Mouse (Mus musculus): Measurements from ENCODE around the gene Ppie.
"Not testable (repeated sequence)": the region's sequence is repeated elsewhere in the genome, so short reads cannot be mapped to it uniquely, and the experiment has no call there.

Gene Ppie

GRCm38 (mm10) chr4:123139513-123140154 is at the start of gene Ppie:
Ppie (minus strand) TSS chr4:123139951.
- peak; percentile 93 for DNase-seq (ENCODE audit: low spot score)

GRCm38 (mm10) chr4:123184816-123185215 is 45.1 kb upstream of the Ppie start:
- no peak for DNase-seq (ENCODE audit: low spot score)

- DNase-seq (ENCODE audit: low spot score), result peak; percentile 93
These were observed 43.7 kb upstream of the Ppie start for GRCm38 (mm10) chr4:123183239-123184056.

GRCm38 (mm10) chr4:123182328-123183238 is 42.8 kb upstream of the Ppie start, which contains the start of gene Hpcal4:
Hpcal4 (plus strand) TSS chr4:123183227.
- peak; percentile 74 for DNase-seq (ENCODE audit: low spot score)

GRCm38 (mm10) chr4:123171811-123172210 is 32.1 kb upstream of the Ppie start:
- no peak for DNase-seq (ENCODE audit: low spot score)

- DNase-seq (ENCODE audit: low spot score), result no peak
These were observed 24.4 kb upstream of the Ppie start for GRCm38 (mm10) chr4:123164157-123164556.

- DNase-seq (ENCODE audit: low spot score), result peak; percentile 28
These were observed 22.7 kb upstream of the Ppie start for GRCm38 (mm10) chr4:123162305-123162917.

GRCm38 (mm10) chr4:123161251-123161650 is 21.5 kb upstream of the Ppie start:
- DNase-seq (ENCODE audit: low spot score), result not testable (repeated sequence)

GRCm38 (mm10) chr4:123160571-123160970 is 20.8 kb upstream of the Ppie start:
- DNase-seq (ENCODE audit: low spot score), result no peak

- no peak for DNase-seq (ENCODE audit: low spot score)
These were observed 16.1 kb upstream of the Ppie start for GRCm38 (mm10) chr4:123155840-123156239.

GRCm38 (mm10) chr4:123155427-123155826 is 15.7 kb upstream of the Ppie start:
- no peak for DNase-seq (ENCODE audit: low spot score)

GRCm38 (mm10) chr4:123155004-123155403 is 15.3 kb upstream of the Ppie start:
- DNase-seq (ENCODE audit: low spot score), result peak; percentile 78

GRCm38 (mm10) chr4:123152976-123153375 is 13.2 kb upstream of the Ppie start:
- DNase-seq (ENCODE audit: low spot score), result no peak

- no peak for DNase-seq (ENCODE audit: low spot score)
These were observed 12.3 kb upstream of the Ppie start for GRCm38 (mm10) chr4:123152003-123152402.

GRCm38 (mm10) chr4:123147446-123148150 is 7.8 kb upstream of the Ppie start:
- no peak for DNase-seq (ENCODE audit: low spot score)

- DNase-seq (ENCODE audit: low spot score), result no peak
These were observed 2.2 kb downstream of the Ppie start for GRCm38 (mm10) chr4:123137551-123137950.

- no peak for DNase-seq (ENCODE audit: low spot score)
These were observed 12.7 kb downstream of the Ppie start for GRCm38 (mm10) chr4:123127051-123127450.

- no peak for DNase-seq (ENCODE audit: low spot score)
These were observed 13.1 kb downstream of the Ppie start for GRCm38 (mm10) chr4:123126626-123127025.

- DNase-seq (ENCODE audit: low spot score), result no peak
These were observed 18.5 kb downstream of the Ppie start for GRCm38 (mm10) chr4:123121286-123121685.

GRCm38 (mm10) chr4:123116640-123117039 is 23.1 kb downstream of the Ppie start:
- DNase-seq (ENCODE audit: low spot score), result not testable (repeated sequence)

GRCm38 (mm10) chr4:123116011-123116410 is 23.7 kb downstream of the Ppie start, which contains the start of gene Oxct2b:
Oxct2b (plus strand) TSS chr4:123116266.
- peak; percentile 33 for DNase-seq (ENCODE audit: low spot score)
